Mouse (Mus musculus) midbrain, postnatal 0 days (tissue): ENCODE results near the gene Rnft1. TPM values are rescaled to one million over a fixed set of nuclear protein-coding genes. Genes with fewer than 3 reads are reported as not detected.

ENCODE experiments used
- ATAC-seq: fragments of 200-750 bp; cut with Nextera tagmentation; 2 replicates; pipeline ENCODE4 v1.8.0; 2017; ENCODE audit warnings: moderate number of reproducible peaks, mild to moderate bottlenecking, moderate TSS enrichment, moderate library complexity; ENCODE audit not compliant: low FRiP score
- DNase-seq: peaks from one replicate; pipeline ENCODE4 v3.0.0-alpha.2; 2015; ENCODE audit warnings: low spot score
- H3K27ac ChIP-seq: fragments of 300-500 bp; sonication (generic); 2 replicates; pipeline ENCODE4 v1.5.1; 2014; ENCODE audit warnings: low read depth, mild to moderate bottlenecking, low read length, mixed read lengths
- H3K27me3 ChIP-seq: fragments of 300-500 bp; sonication (generic); 2 replicates; pipeline ENCODE4 v1.6.1; 2014; ENCODE audit warnings: low read length, control low read depth, mixed read lengths; ENCODE audit not compliant: insufficient read depth
- H3K36me3 ChIP-seq: fragments of 300-500 bp; sonication (generic); 2 replicates; pipeline ENCODE4 v1.6.1; 2014; ENCODE audit warnings: low read length, control low read depth, mixed read lengths; ENCODE audit not compliant: insufficient read depth
- H3K4me1 ChIP-seq: fragments of 300-500 bp; sonication (generic); 2 replicates; pipeline ENCODE4 v1.6.1; 2014; ENCODE audit warnings: mild to moderate bottlenecking, control low read depth, antibody characterized with exemption, low read length, mixed read lengths; ENCODE audit not compliant: insufficient read depth
- H3K4me2 ChIP-seq: fragments of 300-500 bp; sonication (generic); 2 replicates; pipeline ENCODE4 v1.6.1; 2014; ENCODE audit warnings: low read depth, mild to moderate bottlenecking, low read length, mixed read lengths; ENCODE audit not compliant: poor library complexity, severe bottlenecking
- H3K4me3 ChIP-seq: fragments of 300-500 bp; sonication (generic); 2 replicates; pipeline ENCODE4 v1.5.1; 2014; ENCODE audit warnings: low read depth, mild to moderate bottlenecking, low read length, moderate library complexity
- H3K9ac ChIP-seq: fragments of 300-500 bp; sonication (generic); replicated peaks from 2 replicates; pipeline ENCODE4 v1.6.1; 2014; ENCODE audit warnings: mild to moderate bottlenecking, low read length, moderate library complexity, mixed read lengths; ENCODE audit not compliant: poor library complexity, severe bottlenecking
- H3K9me3 ChIP-seq: fragments of 300-500 bp; sonication (generic); 2 replicates; pipeline ENCODE4 v1.6.1; 2016; ENCODE audit warnings: low read length, control low read depth
- CTCF ChIP-seq: IDR thresholded peaks from 2 replicates; pipeline ENCODE4 v1.5.1; 2016; ENCODE audit warnings: antibody characterized with exemption, mild to moderate bottlenecking
- WGBS: fragments of 180-500 bp; shearing (Covaris S2); extraction: QIAGEN DNeasy Blood & Tissue Kit; methylation state at CpG from one replicate; pipeline ENCODE4 v1.1.7; 2014; 5-methylcytosine and 5-hydroxymethylcytosine counted together
- polyA plus RNA-seq: library from polyadenylated mRNA; unstranded; fragments of >200 nt; fragmentation: Nextera tagmentation; extraction: Ambion mirVana; gene quantifications from 2 replicates; pipeline ENCODE4 v1.2.1, GENCODE M21; 2015
- total RNA-seq: library from RNA; depleted of rRNA; stranded (reverse); fragments of >200 nt; gene quantifications from 2 replicates; pipeline ENCODE4 v1.2.3, GENCODE M21; 2014

Rnft1 gene
- total and polyA plus RNA-seq, 2 experiments from 2014 or later: 9.3 to 9.7 TPM

GRCm38 (mm10) chr11:86503121-86503520, 18.7 kb downstream of the Rnft1 start:
- Histone ChIP-seq H3K27me3 (no peaks in the 10 kb centered on the region), H3K36me3 (peaks cover 31% of the 10 kb centered on the region)
- ATAC-seq: no peak

GRCm38 (mm10) chr11:86507334-86507733, 22.9 kb downstream of the Rnft1 start:
- no peak for TF ChIP-seq CTCF
- Histone ChIP-seq H3K36me3 (peaks cover 58% of the 10 kb centered on the region), H3K27ac (no peak overlapping the region), H3K4me1 (no peaks in the 10 kb centered on the region), H3K4me2 (no peak overlapping the region), H3K9ac (no peak overlapping the region), H3K27me3 (no peaks in the 10 kb centered on the region), H3K9me3 (no peaks in the 10 kb centered on the region), H3K4me3 (no peak overlapping the region)
- DNase-seq (no peak), ATAC-seq (no peak)
- WGBS: 95% methylated on average over 2 of the region's 2 CpGs

More at GRCm38 (mm10) chr11:86503121-86503520, 18.7 kb downstream of the Rnft1 start:
- WGBS: 99% methylated on average over 2 of the region's 2 CpGs
- Histone ChIP-seq H3K4me1 (no peaks in the 10 kb centered on the region), H3K4me2 (no peak overlapping the region), H3K27ac (no peak overlapping the region), H3K9ac (no peak overlapping the region), H3K4me3 (no peak overlapping the region), H3K9me3 (no peaks in the 10 kb centered on the region)
- no peak for DNase-seq
- TF ChIP-seq CTCF: no peak

GRCm38 (mm10) chr11:86507991-86508390, 23.5 kb downstream of the Rnft1 start:
- TF ChIP-seq CTCF: no peak
- Histone ChIP-seq H3K27ac (no peak overlapping the region), H3K9ac (no peak overlapping the region), H3K4me3 (no peak overlapping the region), H3K4me2 (no peak overlapping the region), H3K4me1 (no peaks in the 10 kb centered on the region), H3K9me3 (no peaks in the 10 kb centered on the region), H3K36me3 (peaks cover 61% of the 10 kb centered on the region), H3K27me3 (no peaks in the 10 kb centered on the region)
- WGBS: 93% methylated on average over 2 of the region's 2 CpGs
- ATAC-seq (no peak), DNase-seq (no peak)

GRCm38 (mm10) chr11:86516620-86517019, 32.2 kb downstream of the Rnft1 start:
- no peak overlapping the region for H3K4me2 ChIP-seq
- no peaks in the 10 kb centered on the region for H3K4me1 ChIP-seq
- H3K9me3 ChIP-seq: no peaks in the 10 kb centered on the region
- peaks cover 58% of the 10 kb centered on the region for H3K36me3 ChIP-seq
- no peak overlapping the region for H3K4me3 ChIP-seq
- H3K27me3 ChIP-seq: no peaks in the 10 kb centered on the region
- 91% methylated on average over 3 of the region's 3 CpGs for WGBS
- no peak for TF ChIP-seq CTCF
- no peak overlapping the region for H3K9ac ChIP-seq
- no peak overlapping the region for H3K27ac ChIP-seq
- DNase-seq (no peak), ATAC-seq (no peak)

- Histone ChIP-seq H3K4me2 (no peak overlapping the region), H3K9ac (no peak overlapping the region), H3K9me3 (no peaks in the 10 kb centered on the region), H3K4me1 (no peaks in the 10 kb centered on the region), H3K4me3 (no peak overlapping the region), H3K36me3 (peaks cover 59% of the 10 kb centered on the region), H3K27me3 (no peaks in the 10 kb centered on the region), H3K27ac (no peak overlapping the region)
- ATAC-seq (no peak), DNase-seq (no peak)
- no peak for TF ChIP-seq CTCF
- 91% methylated on average over 3 of the region's 3 CpGs for WGBS
Observed at GRCm38 (mm10) chr11:86517229-86517628, 32.8 kb downstream of the Rnft1 start.

- WGBS: 93% methylated on average over 7 of the region's 7 CpGs
- Histone ChIP-seq H3K4me1 (no peaks in the 10 kb centered on the region), H3K4me3 (no peak overlapping the region), H3K27me3 (no peaks in the 10 kb centered on the region), H3K9ac (no peak overlapping the region), H3K36me3 (peaks cover 56% of the 10 kb centered on the region), H3K4me2 (no peak overlapping the region), H3K9me3 (no peaks in the 10 kb centered on the region), H3K27ac (no peak overlapping the region)
- DNase-seq: no peak
- no peak for ATAC-seq
- TF ChIP-seq CTCF: no peak
Observed at GRCm38 (mm10) chr11:86519751-86520150, 35.3 kb downstream of the Rnft1 start.
